Mouse (Mus musculus) ES-Bruce4 (cell line): Measurements from ENCODE around the gene Eral1.

Experiments used
- CTCF ChIP-seq: IDR thresholded peaks from one replicate; pipeline ENCODE4 v1.8.1; 2011; ENCODE audit warnings: low read depth, low read length
- EP300 ChIP-seq: IDR thresholded peaks from 2 replicates; pipeline ENCODE4 v1.6.1; 2011; ENCODE audit warnings: low read depth, low read length; ENCODE audit not compliant: insufficient read depth
- POLR2A ChIP-seq: IDR thresholded peaks from one replicate; pipeline ENCODE4 v1.8.1; 2011; ENCODE audit warnings: low read length; ENCODE audit not compliant: insufficient read depth

GRCm38 (mm10) chr11:78094137-78094503, 13.9 kb upstream of the Eral1 start:
- TF ChIP-seq CTCF (no peak), EP300 (no peak), POLR2A (no peak)
